Mouse (Mus musculus) CH12.LX (cell line): ENCODE data around the gene Ngfr. TPM values are rescaled to one million over a fixed set of nuclear protein-coding genes. Genes with fewer than 3 reads are reported as not detected.

Source experiments
- DNase-seq: peaks from one replicate; pipeline ENCODE4 v3.0.0-alpha.2; 2013; ENCODE audit errors: extremely low read depth
- H3K27ac ChIP-seq: 2 replicates; pipeline ENCODE4 v1.5.1; 2012; ENCODE audit warnings: low read depth, mild to moderate bottlenecking, control low read depth, moderate library complexity; ENCODE audit not compliant: insufficient read depth
- H3K27me3 ChIP-seq: replicated peaks from 2 replicates; pipeline ENCODE3; 2012; ENCODE audit warnings: inconsistent platforms
- H3K36me3 ChIP-seq, 2 experiments: replicated peaks in 1 of 2; 2 replicates each; pipeline versions ENCODE3 to v1.6.1; 2012; ENCODE audit warnings: inconsistent platforms in 1 of 2, low read length in 1 of 2, mild to moderate bottlenecking in 1 of 2, mixed read lengths in 1 of 2, moderate library complexity in 1 of 2; ENCODE audit not compliant: control insufficient read depth in 1 of 2, insufficient read depth in 1 of 2
- H3K4me1 ChIP-seq, 2 experiments: 2 replicates each; pipeline ENCODE4 v1.6.1; 2012; ENCODE audit warnings: inconsistent platforms in 1 of 2, moderate library complexity in 1 of 2; ENCODE audit not compliant: insufficient read depth in 2 of 2, control insufficient read depth in 1 of 2
- H3K4me2 ChIP-seq: 2 replicates; pipeline ENCODE4 v1.6.1; 2012; ENCODE audit warnings: low read depth, mild to moderate bottlenecking, control low read depth; ENCODE audit not compliant: poor library complexity, insufficient read depth, severe bottlenecking
- H3K4me3 ChIP-seq, 3 experiments: fragments of 150-350 bp in 1 of 3; sonication (generic) in 1 of 3; replicated peaks in 1 of 3; 2 replicates each; pipeline versions ENCODE3 to v1.5.1; 2011 to 2012; ENCODE audit warnings: low read depth in 2 of 3, low read length in 2 of 3, mild to moderate bottlenecking in 2 of 3, moderate library complexity in 2 of 3, control low read depth in 1 of 3, improper control_type of control experiment in 1 of 3, inconsistent platforms in 1 of 3, mixed read lengths in 1 of 3; ENCODE audit not compliant: poor library complexity in 1 of 3
- H3K79me2 ChIP-seq: replicated peaks from 2 replicates; pipeline ENCODE4 v1.6.1; 2012; ENCODE audit warnings: mild to moderate bottlenecking, moderate library complexity; ENCODE audit not compliant: control insufficient read depth, poor library complexity, insufficient read depth, severe bottlenecking; ENCODE audit errors: extremely low read depth
- H3K9ac ChIP-seq: 2 replicates; pipeline ENCODE4 v1.6.1; 2012; ENCODE audit warnings: low read depth, mild to moderate bottlenecking, control low read depth, moderate library complexity; ENCODE audit not compliant: insufficient read depth
- H3K9me3 ChIP-seq: replicated peaks from 2 replicates; pipeline ENCODE3; 2012; ENCODE audit warnings: low read length, inconsistent platforms, mixed read lengths
- BHLHE40 ChIP-seq: IDR thresholded peaks from 2 replicates; pipeline ENCODE4 v1.6.1; 2011; ENCODE audit warnings: mild to moderate bottlenecking, low read depth, low read length, improper control_type of control experiment
- CTCF ChIP-seq, 2 experiments: IDR thresholded peaks in 1 of 2; conservative IDR thresholded peaks in 1 of 2; 2 replicates each; pipeline ENCODE4 v1.5.1; 2011 to 2012; ENCODE audit warnings: low read depth in 2 of 2, low read length in 2 of 2, improper control_type of control experiment in 1 of 2, inconsistent platforms in 1 of 2, mild to moderate bottlenecking in 1 of 2, moderate library complexity in 1 of 2
- E2F4 ChIP-seq: IDR thresholded peaks from 2 replicates; pipeline ENCODE4 v1.6.1; 2011; ENCODE audit warnings: low read depth, low read length, improper control_type of control experiment; ENCODE audit not compliant: insufficient replicate concordance
- IRF4 ChIP-seq: IDR thresholded peaks from 2 replicates; pipeline ENCODE4 v1.6.1; 2014; ENCODE audit warnings: low read depth, mild to moderate bottlenecking, inconsistent platforms, low read length, improper control_type of control experiment
- JUN ChIP-seq: IDR thresholded peaks from 2 replicates; pipeline ENCODE4 v1.6.1; 2011; ENCODE audit warnings: low read depth, mild to moderate bottlenecking, low read length, improper control_type of control experiment, moderate library complexity; ENCODE audit not compliant: insufficient read depth
- JUND ChIP-seq: conservative IDR thresholded peaks from 2 replicates; pipeline ENCODE4 v1.6.1; 2011; ENCODE audit warnings: low read depth, low read length, improper control_type of control experiment
- KAT2A ChIP-seq: IDR thresholded peaks from 2 replicates; pipeline ENCODE4 v1.6.1; 2012; ENCODE audit warnings: low read length, improper control_type of control experiment, inconsistent platforms; ENCODE audit not compliant: insufficient replicate concordance
- MAFK ChIP-seq: IDR thresholded peaks from 2 replicates; pipeline ENCODE4 v1.6.1; 2011; ENCODE audit warnings: low read length, improper control_type of control experiment; ENCODE audit not compliant: insufficient replicate concordance
- MXI1 ChIP-seq: IDR thresholded peaks from 2 replicates; pipeline ENCODE4 v1.6.1; 2011; ENCODE audit warnings: mild to moderate bottlenecking, low read depth, low read length, improper control_type of control experiment
- MYC ChIP-seq: IDR thresholded peaks from 2 replicates; pipeline ENCODE4 v1.6.1; 2011; ENCODE audit warnings: low read depth, mild to moderate bottlenecking, improper control_type of control experiment, low read length
- NELFE ChIP-seq: IDR thresholded peaks from 2 replicates; pipeline ENCODE4 v1.6.1; 2011; ENCODE audit warnings: low read depth, low read length, improper control_type of control experiment
- NRF1 ChIP-seq: IDR thresholded peaks from 2 replicates; pipeline ENCODE4 v1.6.1; 2014; ENCODE audit warnings: low read depth, mild to moderate bottlenecking, inconsistent platforms, low read length, improper control_type of control experiment, moderate library complexity
- POLR2A ChIP-seq: IDR thresholded peaks from 2 replicates; pipeline ENCODE4 v1.6.1; 2011; ENCODE audit warnings: low read depth, mild to moderate bottlenecking, improper control_type of control experiment, low read length
- POLR2AphosphoS2 ChIP-seq: IDR thresholded peaks from 2 replicates; pipeline ENCODE4 v1.6.1; 2011; ENCODE audit warnings: low read depth, low read length, improper control_type of control experiment
- SMC3 ChIP-seq: IDR thresholded peaks from 2 replicates; pipeline ENCODE4 v1.6.1; 2011; ENCODE audit warnings: low read depth, low read length, improper control_type of control experiment
- TCF12 ChIP-seq: IDR thresholded peaks from 2 replicates; pipeline ENCODE4 v1.6.1; 2014; ENCODE audit warnings: low read depth, mild to moderate bottlenecking, inconsistent platforms, low read length, improper control_type of control experiment
- UBTF ChIP-seq: IDR thresholded peaks from 2 replicates; pipeline ENCODE4 v1.6.1; 2012; ENCODE audit warnings: low read depth, mild to moderate bottlenecking, inconsistent platforms, low read length, improper control_type of control experiment, moderate library complexity
- USF1 ChIP-seq: IDR thresholded peaks from 2 replicates; pipeline ENCODE4 v1.6.1; 2014; ENCODE audit warnings: low read depth, mild to moderate bottlenecking, inconsistent platforms, low read length, improper control_type of control experiment
- USF2 ChIP-seq: conservative IDR thresholded peaks from 2 replicates; pipeline ENCODE4 v1.6.1; 2011; ENCODE audit warnings: low read depth, low read length, improper control_type of control experiment
- ZC3H11A ChIP-seq: IDR thresholded peaks from 2 replicates; pipeline ENCODE4 v1.6.1; 2012; ENCODE audit warnings: low read depth, mild to moderate bottlenecking, inconsistent platforms, low read length, improper control_type of control experiment
- ZMIZ1 ChIP-seq: IDR thresholded peaks from 2 replicates; pipeline ENCODE4 v1.6.1; 2012; ENCODE audit warnings: low read depth, mild to moderate bottlenecking, inconsistent platforms, low read length, improper control_type of control experiment
- ZNF384 ChIP-seq: IDR thresholded peaks from 2 replicates; pipeline ENCODE4 v1.6.1; 2012; ENCODE audit warnings: low read depth, low read length, improper control_type of control experiment, inconsistent platforms
- dilution Hi-C: fragments of 300-500 bp; cut with MboI; formaldehyde crosslinking; loops from 2 replicates; pipeline ENCODE4 v1.14.3; 2020; ENCODE audit warnings: low sequenced_read_pairs; ENCODE audit not compliant: extremely low pct_unique_long_range_greater_than_20kb, extremely low pct_ligation_motif_present
- in situ Hi-C: fragments of 300-500 bp; cut with MboI; formaldehyde crosslinking; loops from 3 replicates; pipeline ENCODE4 v1.14.3; 2019; ENCODE audit warnings: low sequenced_read_pairs, low pct_ligation_motif_present, low pct_unique_long_range_greater_than_20kb, mixed read lengths
- polyA plus RNA-seq: library from polyadenylated mRNA; unstranded; fragments of >175 nt; gene quantifications from 2 replicates; pipeline ENCODE4 v1.2.1, GENCODE M21; 2012; ENCODE audit warnings: low read depth; ENCODE audit not compliant: insufficient read length
- total RNA-seq, 2 experiments: library from RNA; depleted of rRNA; stranded (reverse); fragments of 300-350 nt in 1 of 2; fragments of >200 nt in 1 of 2; gene quantifications; 2 replicates each; pipeline ENCODE4 v1.2.3; 2012 to 2014

Ngfr gene
- total and polyA plus RNA-seq, 3 experiments = not detected

- H3K27me3 ChIP-seq = peaks cover 81% of the 10 kb centered on the region
These were observed 23.7 kb downstream of the Ngfr start for GRCm38 (mm10) chr11:95563849-95564248.

DNA sequence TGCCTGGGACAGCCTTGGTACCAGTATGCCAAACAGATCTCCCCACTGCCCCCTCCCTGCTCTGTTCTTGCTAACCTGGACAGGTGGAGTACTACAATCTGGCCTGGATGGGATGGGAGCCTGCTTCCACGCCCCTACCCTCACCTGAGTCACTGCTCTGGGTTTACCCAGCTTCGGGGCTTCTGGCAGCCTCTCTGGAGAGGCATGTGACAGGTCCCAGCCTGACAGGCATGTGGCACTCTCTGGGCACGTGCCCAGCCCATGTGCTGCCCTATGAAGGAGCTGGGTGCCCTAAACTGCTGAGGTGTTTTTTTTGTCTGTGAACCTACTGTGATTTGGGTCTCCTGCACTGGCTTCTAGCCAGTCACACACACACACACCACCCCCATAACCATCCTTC, 26.8 kb downstream of the Ngfr start:
- H3K9me3 ChIP-seq = peaks cover 17% of the 10 kb centered on the region
- dilution Hi-C loops (no loop called here), in situ Hi-C loops (no loop called here)
- H3K27ac ChIP-seq = no peak overlapping the region
- no peaks in the 10 kb centered on the region for H3K36me3 ChIP-seq
- no peak for DNase-seq
- no peaks in the 10 kb centered on the region for H3K4me1 ChIP-seq
- no peak overlapping the region for H3K4me2 ChIP-seq
- TF ChIP-seq E2F4 (no peak), NRF1 (no peak), KAT2A (no peak), UBTF (no peak), BHLHE40 (peak; percentile 53)
- TF ChIP-seq, all 38 proteins: peak for 1
- H3K4me3 ChIP-seq = no peak overlapping the region
- H3K79me2 ChIP-seq = no peaks in the 10 kb centered on the region
- H3K27me3 ChIP-seq = peaks cover 86% of the 10 kb centered on the region
- no peak overlapping the region for H3K9ac ChIP-seq

More at GRCm38 (mm10) chr11:95563849-95564248, 23.7 kb downstream of the Ngfr start:
- no peak for DNase-seq
- H3K36me3 ChIP-seq = no peaks in the 10 kb centered on the region
- no peak overlapping the region for H3K9ac ChIP-seq
- H3K4me1 ChIP-seq = no peaks in the 10 kb centered on the region
- dilution Hi-C loops (no loop called here), in situ Hi-C loops (no loop called here)
- no peak overlapping the region for H3K27ac ChIP-seq
- peaks cover 17% of the 10 kb centered on the region for H3K9me3 ChIP-seq
- no peak for TF ChIP-seq E2F4
- no peak for TF ChIP-seq UBTF
- H3K79me2 ChIP-seq = no peaks in the 10 kb centered on the region
- H3K4me2 ChIP-seq = no peak overlapping the region
- H3K4me3 ChIP-seq = no peak overlapping the region

DNA sequence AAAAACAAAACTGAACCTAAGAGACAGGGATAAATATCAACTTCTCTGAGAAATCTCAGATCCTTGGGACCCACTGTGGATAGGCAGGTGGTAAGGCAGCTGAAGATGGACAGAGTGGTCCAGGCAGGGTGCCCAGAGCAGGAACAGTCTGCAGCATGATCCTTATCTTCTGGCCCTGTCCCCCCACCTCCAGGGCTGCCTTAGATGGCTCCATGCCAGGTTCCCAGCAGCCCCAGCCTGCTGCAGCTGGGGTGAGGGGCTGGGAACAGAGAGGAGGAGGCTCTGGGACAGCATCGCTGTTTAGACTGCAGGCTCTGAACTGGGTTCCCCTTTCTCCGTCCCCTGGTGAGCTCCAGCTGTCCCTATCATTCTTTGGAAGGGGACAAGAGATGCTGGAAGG, 27.8 kb downstream of the Ngfr start:
- dilution Hi-C loops = no loop called here
- no peaks in the 10 kb centered on the region for H3K36me3 ChIP-seq
- H3K27ac ChIP-seq = no peak overlapping the region
- peaks cover 88% of the 10 kb centered on the region for H3K27me3 ChIP-seq
- no peak overlapping the region for H3K9ac ChIP-seq
- no peak for TF ChIP-seq MAFK
- TF ChIP-seq E2F4 = no peak
- no peak for TF ChIP-seq ZMIZ1
- TF ChIP-seq MYC = no peak
- no peak for TF ChIP-seq TCF12
- TF ChIP-seq ZNF384 = no peak
- no peak for TF ChIP-seq NRF1
- TF ChIP-seq CTCF (conservative IDR thresholded peaks at IDR 0.05 in 1 of 2, IDR thresholded peaks at IDR 0.05 in 1 of 2; ENCODE audit: low read depth in 2 of 2, low read length in 2 of 2) = no peak
- TF ChIP-seq POLR2AphosphoS2 = no peak
- TF ChIP-seq ZC3H11A = no peak
- TF ChIP-seq IRF4 = no peak
- no peak for TF ChIP-seq JUND
- TF ChIP-seq SMC3 = no peak
- TF ChIP-seq POLR2A = no peak
- no peak for TF ChIP-seq USF1
- no peak for TF ChIP-seq JUN
- no peak for TF ChIP-seq USF2
- no peak for TF ChIP-seq NELFE
- no peak for TF ChIP-seq MXI1
- TF ChIP-seq, all 38 proteins: peak for 0
- Histone ChIP-seq H3K79me2 (no peaks in the 10 kb centered on the region), H3K4me2 (no peak overlapping the region), H3K4me3 (no peak overlapping the region), H3K9me3 (peaks cover 12% of the 10 kb centered on the region), H3K4me1 (no peaks in the 10 kb centered on the region)
- in situ Hi-C loops = no loop called here
- DNase-seq = no peak
